Mouse (Mus musculus): ENCODE data around the gene Cadm2. TPM values are rescaled to one million over a fixed set of nuclear protein-coding genes. Genes with fewer than 3 reads are reported as not detected.

Cadm2 gene
- total RNA-seq, 1 experiment from 2014 or later, result 1.2 TPM

DNA sequence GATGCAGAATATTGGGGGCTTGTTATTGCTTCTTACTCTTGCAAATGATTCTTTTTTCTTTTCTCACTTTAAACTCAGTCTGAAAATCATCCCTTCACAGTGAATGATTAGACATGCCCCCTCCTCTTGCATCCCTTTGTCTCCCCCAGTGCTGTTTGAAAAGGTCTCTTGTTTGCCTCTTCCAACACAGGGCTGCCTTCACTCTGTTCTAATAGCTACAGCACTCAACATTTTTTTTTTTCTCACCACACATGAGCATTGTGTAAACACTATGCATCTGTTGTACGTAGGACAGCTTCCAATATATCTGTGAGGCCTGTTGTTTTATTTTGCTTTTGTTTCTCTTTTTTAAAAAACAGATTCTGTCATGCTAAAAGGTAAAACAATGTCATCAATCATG is 695.2 kb downstream of the Cadm2 start:
- no peak for DNase-seq

DNA sequence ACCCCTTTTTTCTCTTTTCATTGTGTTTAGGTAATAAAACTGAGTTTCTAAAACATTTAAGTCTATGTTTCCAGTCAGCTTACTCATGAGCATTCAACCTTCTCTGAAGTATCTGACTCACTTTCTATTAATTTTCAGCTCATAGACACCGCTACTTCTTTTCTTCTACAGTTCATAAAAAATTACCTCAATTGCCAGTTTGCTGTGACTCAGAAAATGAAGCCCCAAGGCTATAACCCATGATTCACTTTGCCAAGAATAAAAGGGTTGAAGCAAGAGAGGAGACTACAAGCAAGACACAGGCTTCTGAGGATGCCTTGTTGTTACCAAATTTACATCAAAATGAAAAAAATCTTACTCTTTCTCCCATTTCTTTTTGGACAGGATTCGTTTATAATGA is 698.0 kb downstream of the Cadm2 start:
- DNase-seq, result no peak

DNA sequence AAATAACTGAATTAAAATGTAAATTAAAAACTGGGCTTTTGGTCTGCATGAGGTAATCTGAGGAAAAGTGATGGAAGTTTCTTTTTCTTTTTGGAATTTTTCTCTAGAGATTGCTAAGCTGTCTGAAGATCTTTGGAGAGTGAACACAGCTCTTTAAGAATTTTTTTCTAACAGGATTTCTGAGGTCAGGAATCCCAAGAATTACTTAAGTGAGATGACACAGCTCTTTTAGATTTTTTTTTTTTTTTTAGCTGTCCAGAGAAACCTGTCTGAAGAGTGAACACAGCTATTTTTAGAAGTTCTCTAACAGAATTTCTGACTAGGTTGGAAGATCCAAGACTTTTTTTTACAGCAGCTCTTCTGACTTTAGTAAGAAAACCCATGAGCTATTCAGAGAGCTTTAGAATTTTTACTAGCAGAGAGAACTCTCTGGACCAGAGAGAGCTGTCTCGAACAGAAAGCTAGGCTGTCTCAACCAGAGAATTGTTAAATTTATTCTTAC is 699.2 kb downstream of the Cadm2 start:
- DNase-seq, result no peak

DNA sequence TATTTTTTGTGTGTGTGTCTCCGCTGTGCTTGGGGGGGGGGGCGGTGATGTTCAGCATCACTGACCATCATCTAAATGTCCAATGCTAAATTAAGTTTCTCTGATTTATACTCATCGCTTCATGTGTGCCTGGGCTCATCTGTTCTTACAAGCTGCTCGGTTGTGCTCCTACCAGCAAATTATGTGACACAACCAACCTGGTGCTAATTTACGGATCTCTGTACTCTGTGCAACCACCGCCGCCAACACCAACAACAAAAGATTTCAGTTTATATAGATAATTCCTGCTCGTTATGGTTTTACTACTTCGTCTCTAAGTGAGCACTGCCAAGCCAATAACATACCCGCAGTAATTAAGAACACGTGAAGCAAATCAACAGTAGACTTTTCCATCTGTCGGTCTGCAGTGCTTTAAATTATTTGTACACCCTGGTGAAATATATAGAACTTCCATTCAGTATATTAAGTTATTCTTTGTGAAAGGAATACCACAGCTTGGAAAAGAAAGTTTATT is 700.8 kb downstream of the Cadm2 start:
- no peak for DNase-seq

DNA sequence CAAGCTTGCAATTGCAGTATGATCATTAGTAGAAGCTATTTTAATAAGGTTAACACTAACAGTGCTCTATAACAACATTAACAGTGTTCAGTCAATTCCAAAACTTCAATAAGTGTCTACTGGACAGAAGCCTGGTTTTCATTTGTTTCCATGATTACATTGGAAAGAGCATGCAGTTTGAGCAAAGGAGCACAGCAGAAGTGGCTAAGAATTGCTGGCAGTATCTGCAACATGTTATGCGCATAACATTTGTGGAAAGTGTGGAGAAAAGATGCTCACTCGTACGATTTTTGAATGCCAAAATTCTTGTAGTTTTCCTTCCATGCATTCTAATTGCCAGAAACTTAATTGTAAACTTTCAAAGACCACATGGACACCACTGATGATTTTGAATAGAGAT is 718.9 kb downstream of the Cadm2 start:
- no peak for DNase-seq

DNA sequence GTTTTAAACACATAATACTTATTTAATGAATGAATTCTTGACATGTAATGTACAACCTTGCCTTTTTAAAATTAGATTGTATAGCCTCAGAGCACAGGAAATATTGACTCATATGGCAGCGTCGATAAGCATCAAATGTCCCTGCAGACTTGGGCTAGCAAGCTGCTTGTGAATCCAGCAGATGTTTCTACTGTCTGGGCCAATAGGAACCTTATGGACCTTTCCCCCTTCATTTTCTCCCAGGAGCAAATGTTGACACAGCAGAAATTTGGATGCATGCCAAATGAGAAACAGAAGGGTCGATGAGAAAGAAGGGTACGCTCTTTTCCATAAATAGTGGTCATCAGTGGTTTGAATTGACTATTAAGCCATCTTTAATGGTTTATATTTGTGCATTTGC is 720.0 kb downstream of the Cadm2 start:
- no peak for DNase-seq

DNA sequence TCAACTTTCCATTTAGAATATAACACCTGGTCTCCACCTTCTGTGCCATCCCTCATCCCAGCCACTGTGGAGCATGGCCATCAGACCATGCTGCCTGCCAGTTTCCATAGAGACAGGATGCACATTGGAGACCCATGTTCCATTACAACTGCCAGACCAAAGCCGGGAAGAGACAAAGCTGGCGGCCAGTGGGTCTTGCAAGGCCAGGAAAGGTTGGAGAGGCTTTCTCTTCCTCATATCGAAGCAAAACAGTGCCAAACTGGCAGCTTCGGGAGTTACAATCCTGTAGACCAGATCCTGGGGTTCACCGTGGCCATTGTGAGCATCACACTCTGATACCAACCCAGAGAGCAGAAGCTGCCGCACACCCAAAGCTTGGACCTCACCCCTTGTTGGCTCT is 728.3 kb downstream of the Cadm2 start:
- no peak for DNase-seq

DNA sequence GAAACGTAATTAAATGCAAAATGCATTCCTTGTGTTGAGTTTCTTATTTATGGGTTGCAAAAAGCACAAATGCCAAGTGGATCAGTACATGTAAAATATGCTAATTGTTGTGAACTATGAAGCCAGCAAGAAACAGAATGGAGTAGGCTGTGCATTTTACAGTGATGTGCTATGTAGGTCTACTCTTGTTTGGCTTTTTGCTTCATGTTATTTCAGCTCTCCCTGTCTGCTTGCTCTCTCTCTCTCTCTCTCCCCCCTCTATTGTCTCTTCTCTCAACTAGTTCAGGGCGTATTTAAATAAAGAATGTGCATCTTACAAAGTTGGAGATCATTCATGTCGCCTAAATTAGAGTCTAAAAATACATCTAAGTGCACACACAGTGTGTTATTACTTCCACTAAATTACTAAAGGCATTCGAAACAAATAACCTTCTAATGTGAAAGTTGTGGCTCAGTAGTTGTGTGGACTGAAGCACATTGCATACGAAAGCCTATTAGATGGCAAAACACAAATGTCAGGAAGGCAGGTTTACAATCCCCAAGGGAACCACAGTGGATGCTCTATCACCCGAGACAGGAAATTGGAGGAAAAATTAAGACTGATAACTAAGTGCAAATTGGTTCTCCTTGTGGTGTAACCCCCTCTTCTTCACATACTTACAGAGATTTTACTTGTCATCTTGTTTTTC is 729.0 kb downstream of the Cadm2 start:
- no peak for DNase-seq

DNA sequence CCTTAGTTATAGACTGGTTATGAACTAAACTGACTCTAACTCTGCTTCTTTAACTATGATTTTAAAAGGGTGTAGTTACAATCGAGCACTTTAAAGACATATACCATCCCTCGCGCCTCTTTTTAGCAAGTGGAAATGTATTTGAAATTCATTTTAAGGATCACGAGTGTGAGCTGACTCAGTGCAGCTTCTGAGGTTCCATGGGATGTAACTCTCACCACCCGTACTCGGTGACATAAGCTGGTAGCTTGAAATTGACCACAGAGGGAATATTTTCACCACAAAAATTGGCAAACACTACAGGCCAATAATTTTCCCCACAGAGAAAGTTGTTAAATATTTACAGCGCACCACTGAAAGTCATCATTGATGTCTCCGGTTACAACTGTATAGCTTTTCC is 730.8 kb downstream of the Cadm2 start:
- no peak for DNase-seq

DNA sequence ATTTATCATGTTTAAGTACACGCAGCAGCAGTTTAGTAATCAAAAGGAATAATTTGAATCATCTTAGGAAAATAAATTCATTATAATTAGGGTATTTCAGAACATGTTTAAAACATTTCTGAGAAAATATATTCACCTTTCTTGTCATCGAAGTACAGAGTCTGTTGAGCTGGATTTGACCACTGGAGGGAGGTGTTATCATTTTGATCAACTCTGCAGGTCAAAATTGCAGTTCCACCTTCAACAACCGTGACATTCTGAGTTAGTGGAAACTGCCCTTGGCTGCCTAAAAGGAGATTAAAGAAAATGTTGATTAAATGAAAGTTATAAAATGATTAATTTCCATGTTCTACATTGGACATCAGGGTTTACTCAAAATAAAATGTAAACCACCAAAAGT is 738.1 kb downstream of the Cadm2 start:
- DNase-seq, result no peak

DNA sequence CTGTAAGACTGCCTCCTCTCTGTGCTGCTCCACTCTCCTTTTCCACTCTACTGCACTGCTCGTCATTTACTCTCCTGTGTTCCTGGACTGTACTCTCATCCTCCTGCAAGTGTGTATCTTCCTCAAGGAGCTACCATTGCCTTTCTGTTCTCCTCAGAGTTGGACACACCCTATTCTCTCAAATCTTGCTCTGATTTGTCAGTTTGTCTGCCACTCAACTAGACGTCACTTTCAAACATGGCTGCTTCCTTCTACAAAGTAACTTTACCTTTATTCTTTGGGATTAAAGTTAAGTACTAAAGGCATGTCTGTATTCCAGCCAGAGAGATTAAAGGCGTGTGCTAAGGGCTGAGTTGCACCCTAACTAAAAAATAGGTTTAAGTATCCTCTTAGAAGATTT is 749.5 kb downstream of the Cadm2 start:
- DNase-seq, result no peak

DNA sequence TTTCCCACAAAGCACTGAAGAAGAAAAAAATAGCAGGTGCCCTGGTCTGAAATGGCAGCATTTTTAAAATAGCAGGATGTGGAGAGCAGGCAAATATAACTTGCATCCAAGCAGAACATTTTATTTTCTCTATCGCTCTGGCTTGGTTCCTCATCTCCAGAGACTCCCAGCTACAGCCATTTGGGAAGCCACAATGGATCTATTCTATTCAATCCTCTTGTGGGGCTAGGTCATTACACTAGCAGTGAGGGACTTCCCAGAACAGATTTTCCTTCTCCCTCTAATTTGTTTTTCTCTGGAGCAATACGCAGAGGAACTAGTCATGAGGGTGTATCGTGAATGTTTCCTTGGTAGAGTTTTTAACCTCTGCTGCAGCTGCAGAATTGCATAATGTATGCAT is 769.7 kb downstream of the Cadm2 start:
- no peak for DNase-seq

DNA sequence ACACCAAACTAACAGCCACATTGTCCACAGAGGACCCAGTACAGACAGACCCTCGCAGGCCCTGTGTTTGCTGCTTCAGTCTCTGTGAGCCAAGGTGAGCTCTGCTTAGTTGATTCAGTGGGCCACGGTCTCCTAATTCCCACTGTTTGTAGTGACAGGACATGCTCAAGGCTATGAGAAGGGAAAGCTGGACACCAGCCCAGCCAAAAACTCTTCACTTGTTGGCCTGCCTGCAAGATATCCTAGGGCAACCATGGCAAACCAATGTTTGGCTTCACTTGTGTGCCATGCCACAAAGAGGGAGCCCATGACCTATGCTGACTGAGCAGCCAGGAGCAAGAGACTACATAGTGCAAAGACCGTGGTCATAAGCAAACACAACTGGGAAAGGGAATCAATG is 795.8 kb downstream of the Cadm2 start:
- DNase-seq, result no peak

DNA sequence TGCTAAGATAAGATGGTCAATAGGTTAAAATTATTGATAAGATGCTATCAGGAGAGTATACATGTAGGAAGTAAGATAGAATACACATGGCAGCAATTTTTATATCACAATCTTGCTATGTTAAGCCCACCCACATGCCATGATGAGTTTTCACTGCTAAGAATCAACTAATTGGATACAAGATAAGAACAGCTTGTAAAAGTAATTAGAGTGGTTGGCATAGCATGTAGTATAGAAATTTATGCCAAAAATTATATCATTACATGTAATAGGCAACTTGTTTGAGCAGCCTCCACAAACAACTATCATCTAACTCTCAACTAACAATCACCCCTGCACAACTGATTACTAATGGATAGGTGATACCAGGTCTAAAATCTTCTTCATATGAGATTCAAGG is 809.2 kb downstream of the Cadm2 start:
- no peak for DNase-seq

DNA sequence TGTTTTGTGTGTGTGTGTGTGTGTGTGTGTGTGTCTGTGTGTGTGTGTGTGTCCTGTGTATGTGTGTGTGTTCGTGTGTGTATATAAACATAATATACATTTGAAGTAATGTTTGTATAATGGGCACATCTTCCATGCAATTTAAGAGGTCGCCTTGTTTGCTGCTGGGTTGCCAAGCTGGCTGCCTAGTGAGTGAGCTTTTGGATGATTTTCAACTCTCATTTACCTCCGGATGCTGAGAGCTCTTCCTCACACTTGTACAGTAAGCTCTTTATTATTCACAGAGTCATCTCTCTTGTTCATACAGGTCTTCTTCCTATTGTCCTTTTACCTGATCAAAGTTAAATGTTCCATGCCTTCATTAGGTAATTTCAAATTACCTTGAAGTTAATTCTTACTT is 822.5 kb downstream of the Cadm2 start:
- DNase-seq, result no peak

DNA sequence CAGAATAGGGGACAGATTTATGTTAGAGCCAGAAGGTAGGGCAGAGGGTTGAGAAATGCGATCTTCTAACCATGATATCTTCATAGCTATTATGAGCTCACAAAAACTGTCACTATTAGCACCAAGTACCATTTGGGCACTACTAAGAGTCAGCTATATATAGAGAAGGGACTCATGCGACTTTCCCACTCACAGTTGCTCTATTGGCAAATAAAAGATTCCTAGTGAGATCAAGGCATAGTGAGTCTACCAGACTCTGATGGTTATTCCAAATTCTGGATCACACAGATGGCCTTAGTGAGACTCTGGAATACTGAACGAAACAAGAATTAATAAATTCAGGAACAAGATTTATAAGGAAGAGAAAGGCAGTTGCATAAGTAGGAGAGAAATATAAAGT is 827.6 kb downstream of the Cadm2 start:
- DNase-seq, result no peak

DNA sequence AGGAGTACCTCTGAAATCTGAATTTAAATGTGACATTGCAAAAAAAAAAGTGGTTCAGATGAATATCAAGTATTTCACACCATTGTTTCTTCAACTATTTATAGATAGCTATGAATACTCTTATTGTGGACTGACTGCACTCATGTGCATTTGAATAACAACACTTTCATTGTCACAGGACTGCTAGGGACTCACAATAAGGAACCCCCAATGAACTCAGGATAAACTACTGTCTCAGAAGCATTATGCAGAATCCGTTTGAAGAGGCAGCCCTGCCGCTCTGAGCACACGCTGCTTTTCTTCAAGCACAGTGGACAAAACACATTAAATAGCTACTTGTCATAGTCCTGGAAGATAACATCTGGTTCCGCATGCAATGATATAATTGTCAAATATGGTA is 848.8 kb downstream of the Cadm2 start:
- DNase-seq, result no peak

DNA sequence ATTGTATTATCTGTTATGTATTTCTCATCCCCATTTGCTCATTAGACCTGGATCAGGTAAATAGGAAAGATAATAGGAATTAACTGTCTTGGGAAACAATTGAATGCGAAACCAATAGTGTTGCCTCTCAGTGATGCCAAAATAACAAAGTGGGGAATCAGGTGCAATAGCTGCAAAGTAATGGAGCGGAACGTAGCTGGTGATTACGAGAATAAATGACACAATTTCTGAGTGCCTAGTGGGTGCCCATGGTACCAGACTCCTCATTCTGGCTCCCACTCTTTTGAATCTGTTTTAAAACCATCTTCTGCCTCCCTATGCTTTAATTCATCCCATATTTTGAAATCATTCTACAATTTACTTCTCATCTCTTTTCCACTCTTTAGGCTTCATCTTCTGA is 851.2 kb downstream of the Cadm2 start:
- DNase-seq, result no peak

DNA sequence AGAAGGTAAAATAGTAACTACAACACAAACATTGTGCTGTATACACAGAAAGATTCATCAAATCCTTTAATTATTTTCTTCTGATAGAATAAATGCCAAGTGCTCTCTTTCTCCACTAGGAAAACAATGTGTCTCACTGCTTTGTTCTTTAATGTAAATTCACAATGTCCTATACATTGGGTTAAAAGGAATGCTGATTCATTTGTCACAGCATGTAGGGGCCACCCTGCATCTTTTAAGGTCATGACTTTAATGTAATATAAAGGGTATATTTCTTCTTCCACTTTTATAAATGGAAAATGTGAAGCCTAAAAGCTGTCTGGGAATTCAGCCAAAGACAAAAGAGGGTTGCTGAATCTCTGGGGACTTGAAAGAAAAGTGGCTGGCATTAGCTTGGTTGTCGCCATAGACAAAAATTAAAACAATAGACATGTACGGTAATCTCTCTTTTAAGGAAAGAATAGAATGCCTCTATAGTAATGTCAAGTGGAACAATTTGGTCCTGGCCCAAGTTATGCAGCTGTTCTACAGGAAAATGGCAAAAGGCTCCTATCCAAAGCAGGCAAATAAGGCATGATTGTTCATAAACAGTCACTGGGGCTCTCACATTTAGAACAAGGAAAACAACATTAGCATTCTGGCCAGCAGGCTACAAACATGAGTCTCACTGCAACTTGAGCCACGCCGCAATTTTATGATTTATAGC is 851.9 kb downstream of the Cadm2 start:
- DNase-seq, result no peak

DNA sequence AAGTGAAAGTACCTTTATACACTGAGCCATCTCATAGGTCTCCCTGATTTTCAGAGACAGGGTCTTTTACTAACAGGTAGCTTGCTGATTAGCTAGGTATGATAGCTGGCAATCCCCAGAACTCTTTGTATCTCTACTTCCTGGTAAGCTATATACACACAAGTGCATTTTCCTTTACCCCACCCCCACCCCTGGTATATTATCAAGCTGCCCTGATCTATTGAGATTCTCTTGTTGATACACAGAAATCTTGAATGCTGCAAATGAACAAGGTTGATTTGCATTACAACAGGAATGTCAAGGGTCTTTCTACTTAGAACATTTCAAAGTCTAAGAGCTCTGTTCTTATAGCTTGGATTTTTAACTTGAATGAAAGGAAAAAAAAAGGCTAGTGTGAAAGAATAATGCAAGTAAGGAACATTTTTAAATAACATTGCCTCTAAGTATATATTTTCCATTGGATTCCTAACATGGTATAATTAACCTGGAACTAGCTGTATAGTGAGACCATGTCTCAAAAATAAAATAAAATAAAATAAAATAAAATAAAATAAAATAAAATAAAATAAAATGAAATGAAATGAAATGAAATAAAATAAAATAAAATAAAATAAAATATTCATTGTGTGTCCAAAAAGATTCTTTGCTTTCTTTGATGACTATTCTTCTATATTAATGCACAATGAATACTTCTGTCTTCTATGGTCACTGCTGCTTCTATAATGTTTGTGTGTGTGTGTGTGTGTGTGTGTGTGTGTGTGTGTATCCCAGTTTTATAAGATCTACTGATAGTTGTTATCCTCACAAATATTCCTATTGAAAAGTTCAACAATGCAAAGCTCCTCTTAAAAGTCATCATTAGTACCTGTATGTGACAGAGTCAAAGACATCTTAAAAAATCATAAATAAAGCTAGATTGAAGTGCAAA is 858.9 kb downstream of the Cadm2 start:
- DNase-seq, result no peak

DNA sequence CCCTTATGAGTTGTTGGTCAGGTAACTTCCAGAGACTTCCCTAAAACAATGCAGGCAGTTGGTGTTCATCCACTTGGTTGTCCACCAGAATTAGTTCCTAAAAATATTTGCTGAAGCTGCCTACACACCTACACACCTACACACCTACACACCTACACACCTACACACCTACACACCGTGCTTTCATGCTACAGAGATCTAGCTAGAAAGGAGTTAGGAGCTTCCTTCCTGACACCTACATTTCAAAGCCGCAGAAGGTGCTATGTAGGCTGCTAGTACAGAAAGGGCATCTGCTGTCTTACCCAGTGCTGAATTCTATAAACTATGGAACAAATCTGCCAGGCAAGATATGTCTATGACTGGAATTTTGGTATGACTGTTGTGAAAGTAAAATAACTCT is 872.2 kb downstream of the Cadm2 start:
- no peak for DNase-seq

DNA sequence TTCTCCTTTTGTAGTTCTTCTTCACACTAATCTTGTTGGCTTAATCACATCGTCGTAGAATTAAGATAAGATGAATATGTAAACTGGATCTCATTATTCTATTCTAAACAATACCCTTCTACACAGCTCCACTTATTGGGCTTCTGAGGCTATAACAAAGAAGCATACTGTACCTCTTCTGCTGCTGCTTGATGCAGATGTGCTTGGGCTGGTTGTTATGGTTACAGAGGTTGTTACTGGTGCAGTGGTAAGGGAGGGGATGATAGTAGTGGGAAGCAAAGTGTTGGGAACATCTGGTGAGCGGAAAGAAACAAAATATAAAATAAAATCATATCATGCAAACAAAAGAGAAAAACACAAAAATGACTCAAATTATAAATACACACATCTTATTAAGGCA is 889.5 kb downstream of the Cadm2 start:
- no peak for DNase-seq

DNA sequence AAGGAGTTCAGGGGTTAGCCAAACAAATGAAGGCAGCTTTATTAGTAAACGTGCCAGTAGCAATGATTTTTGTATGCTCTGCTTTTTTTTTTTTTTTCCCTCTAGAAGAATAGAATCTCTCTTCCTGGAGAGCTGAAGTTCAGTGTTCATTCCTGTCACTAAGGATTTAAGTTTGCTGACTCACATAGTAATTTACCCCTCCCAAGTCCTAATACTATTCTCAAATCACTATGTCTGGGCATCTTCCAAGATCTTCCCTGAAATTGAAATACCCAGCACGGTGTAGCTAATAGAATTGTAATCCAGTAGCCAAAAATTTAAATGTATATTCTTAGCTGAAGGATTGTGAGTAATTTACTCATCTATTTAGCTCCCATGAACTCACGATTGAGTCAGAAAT is 914.2 kb downstream of the Cadm2 start:
- DNase-seq, result no peak
